Mouse (Mus musculus): ENCODE data around the gene Naalad2.
"Not testable (repeated sequence)": the region's sequence is repeated elsewhere in the genome, so short reads cannot be mapped to it uniquely, and the experiment has no call there.

The Naalad2 gene

DNA sequence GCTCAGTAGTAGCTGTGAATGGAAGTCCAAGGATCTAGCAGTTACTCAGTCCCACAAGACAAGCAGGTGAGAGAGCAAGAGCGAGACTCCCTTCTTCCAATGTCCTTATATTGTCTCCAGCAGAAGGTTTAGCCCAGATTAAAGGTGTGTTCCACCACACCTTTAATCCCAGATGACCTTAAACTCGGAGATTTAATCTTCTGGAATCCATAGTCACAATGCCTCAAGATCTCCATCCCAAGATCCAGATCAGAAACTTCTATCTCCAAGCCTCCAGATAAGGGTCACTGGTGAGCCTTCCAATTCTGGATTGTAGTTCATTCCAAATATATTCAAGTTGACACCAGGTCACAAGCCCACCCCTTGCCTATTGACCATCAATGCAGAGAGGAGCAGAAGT is at the start of gene Naalad2:
Gene Naalad2 (minus strand): TSS at position 101 of the 400 bp plus-strand sequence.
- DNase-seq = not testable (repeated sequence)

- no peak for DNase-seq
Observed at GRCm38 (mm10) chr9:18431687-18432086, 28.9 kb upstream of the Naalad2 start.

GRCm38 (mm10) chr9:18430354-18430753 is 27.6 kb upstream of the Naalad2 start, which contains the start of gene Mbd3l2:
Gene Mbd3l2, plus strand, starts transcription at chr9:18430654.
- no peak for DNase-seq

DNA sequence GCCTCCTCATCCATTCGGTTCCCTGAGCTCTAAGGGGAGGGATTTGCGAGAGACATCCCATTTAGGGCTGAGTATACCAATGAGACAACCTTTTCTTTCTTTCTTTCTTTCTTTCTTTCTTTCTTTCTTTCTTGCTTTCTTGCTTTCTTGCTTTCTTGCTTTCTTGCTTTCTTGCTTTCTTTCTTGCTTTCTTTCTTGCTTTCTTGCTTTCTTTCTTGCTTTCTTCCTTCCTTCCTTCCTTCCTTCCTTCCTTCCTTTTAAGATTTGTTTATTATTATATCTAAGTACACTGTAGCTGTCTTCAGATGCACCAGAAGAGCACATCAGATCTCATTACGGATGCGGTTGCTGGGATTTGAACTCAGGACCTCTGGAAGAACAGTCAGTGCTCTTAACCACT is 9.6 kb upstream of the Naalad2 start:
- not testable (repeated sequence) for DNase-seq

GRCm38 (mm10) chr9:18404118-18404517 is 1.3 kb upstream of the Naalad2 start, which contains the start of gene Ubtfl1:
Gene Ubtfl1, plus strand, starts transcription at chr9:18404418.
- DNase-seq = no peak

- no peak for DNase-seq
Observed at GRCm38 (mm10) chr9:18399629-18400028, 3.2 kb downstream of the Naalad2 start.

- peak in 1 of 2 experiments; percentile 12 for DNase-seq
Observed at GRCm38 (mm10) chr9:18385782-18386181, 17.0 kb downstream of the Naalad2 start.

DNA sequence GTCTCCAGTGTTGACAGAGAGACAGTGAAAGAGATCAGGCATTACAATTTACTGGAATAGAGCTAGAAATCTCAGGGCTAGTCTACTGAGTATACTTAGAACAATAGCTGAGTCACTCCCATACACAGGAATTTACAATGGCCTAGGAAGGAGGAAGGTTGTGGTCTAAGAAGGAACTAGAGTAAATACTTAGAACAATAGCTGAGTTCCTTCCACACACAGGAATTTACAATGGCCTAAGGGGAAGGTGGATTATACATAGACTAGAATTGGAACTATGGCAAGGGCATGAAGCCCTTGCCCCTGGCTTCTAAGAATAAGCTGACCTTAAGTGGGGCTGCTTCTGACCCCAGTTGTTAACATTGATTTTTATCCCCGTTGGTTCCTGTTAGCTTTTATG is 29.8 kb downstream of the Naalad2 start:
- DNase-seq = not testable (repeated sequence)

- no peak for DNase-seq
Observed at GRCm38 (mm10) chr9:18319990-18320389, 82.8 kb downstream of the Naalad2 start.

DNA sequence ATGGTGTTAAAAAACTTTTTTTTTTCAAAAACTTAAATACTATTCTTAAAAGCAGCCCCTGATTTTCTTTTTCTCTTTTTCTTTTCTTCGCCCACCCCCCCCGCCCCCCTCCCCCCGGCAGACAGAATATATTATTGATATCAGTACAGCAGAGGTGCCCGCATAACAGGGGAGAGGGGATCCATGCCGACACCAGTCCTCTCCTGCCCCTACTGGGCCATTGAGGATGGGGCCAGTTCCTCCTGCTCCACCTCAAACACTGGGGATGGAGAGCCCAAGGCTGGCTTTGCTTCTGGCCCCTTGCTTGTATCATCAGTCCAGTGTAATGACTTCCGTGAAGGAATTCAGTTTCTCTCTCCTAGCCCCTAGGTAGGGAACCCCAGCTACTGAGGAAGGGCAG is 104.5 kb downstream of the Naalad2 start:
- DNase-seq = no peak

DNA sequence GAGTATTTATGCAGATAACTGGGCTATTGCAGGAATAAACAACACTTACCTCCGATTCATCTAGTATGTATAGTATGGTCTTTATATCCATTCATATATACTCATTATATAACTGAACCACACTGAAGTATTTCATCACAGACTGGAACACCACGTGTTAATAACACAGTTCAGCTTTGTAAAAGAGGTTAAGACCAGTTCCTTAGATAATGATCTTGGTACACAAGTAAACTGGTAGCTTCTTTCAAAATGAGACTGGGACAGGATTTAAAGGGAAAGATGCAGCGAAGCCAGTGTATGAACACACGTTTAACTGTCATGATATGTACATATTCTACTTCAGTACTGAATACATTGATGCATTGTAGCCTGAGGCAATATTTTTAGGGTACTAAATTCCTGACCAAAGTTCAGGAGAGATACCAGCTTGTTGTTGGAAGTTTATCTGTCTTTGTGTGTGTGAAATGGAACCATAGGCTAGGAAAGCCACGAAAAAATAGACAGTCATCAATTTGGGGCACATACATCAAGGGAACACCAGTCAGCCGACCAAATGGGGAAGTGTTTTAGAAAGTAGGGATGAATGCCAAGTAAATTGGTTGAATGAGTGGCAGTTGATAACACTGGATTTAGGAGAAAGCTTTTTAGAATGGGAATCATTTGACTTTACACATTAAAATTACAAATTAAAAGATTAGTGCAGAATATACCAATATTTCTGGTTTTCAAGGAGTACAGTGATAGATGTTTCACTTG is 109.6 kb downstream of the Naalad2 start:
- DNase-seq = no peak

- DNase-seq = no peak
Observed at GRCm38 (mm10) chr9:18292443-18292922, 110.3 kb downstream of the Naalad2 start.

DNA sequence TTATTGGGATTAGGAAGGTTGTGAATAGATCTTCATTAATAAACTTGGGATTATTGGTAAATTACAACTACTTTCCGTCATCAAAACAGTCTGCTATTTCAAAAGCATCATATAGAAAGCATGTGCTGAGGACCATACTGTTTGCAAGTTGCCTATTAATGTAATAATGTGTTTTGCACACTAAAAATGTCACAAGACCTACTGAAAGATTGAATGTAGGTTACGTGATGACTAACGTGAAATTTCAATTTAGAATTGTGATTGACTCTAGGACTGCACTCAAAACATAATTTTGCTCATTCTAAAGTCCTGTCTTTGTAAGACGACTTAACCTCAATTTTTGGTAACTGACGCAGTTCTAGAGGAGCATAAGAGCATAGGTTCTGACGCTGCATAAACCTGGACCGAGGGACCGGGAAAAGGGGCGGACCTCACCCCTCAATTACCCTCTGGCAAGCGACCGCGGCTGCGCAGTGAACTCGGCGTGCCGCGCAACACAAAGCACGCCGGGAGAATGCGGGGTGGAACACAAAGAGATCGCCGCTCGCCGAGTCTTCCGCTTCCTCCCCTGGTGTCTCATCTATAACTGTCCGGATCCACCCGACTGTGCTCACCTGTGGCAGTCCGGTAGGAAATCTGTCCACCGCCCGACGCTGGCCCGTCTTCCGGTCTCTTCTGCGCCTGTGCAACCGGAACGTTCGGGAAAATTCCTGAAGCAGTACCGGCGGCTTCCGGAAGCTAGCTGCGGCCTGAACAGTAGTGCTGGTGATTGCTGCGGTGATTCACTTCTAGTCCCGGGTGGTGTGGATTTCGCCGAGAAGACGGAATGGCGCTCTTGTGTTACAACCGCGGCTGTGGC is 111.0 kb downstream of the Naalad2 start, which contains the start of gene Chordc1:
Gene Chordc1 (plus strand): TSS at position 555 of the 859 bp plus-strand sequence.
- DNase-seq = peak; percentile 96 to 97

GRCm38 (mm10) chr9:18278693-18279092 is 124.1 kb downstream of the Naalad2 start:
- not testable (repeated sequence) for DNase-seq

- DNase-seq = peak in 1 of 2 experiments; percentile 3
Observed at GRCm38 (mm10) chr9:18277497-18277896, 125.3 kb downstream of the Naalad2 start.

GRCm38 (mm10) chr9:18276844-18277243 is 126.0 kb downstream of the Naalad2 start:
- DNase-seq = no peak

DNA sequence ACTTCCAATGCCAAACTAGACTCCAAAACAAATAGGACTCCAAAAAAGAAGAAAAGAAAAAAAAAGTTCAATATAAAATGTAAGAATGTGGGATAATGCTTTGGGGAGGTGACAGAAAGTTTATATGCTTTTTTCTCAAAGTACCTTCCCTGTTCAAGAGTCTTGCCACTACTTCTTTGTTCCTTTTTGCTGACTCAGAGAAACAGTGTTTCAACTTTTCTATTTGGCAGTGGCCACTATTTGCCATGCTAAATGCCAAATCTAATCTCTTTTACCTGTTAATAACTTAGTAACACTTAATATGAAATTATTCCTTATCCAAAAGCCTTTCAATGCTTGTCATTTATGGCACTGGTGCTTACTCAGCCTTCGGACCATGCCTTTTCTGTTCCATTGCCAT is 126.9 kb downstream of the Naalad2 start:
- DNase-seq = no peak
